Mouse (Mus musculus) midbrain, postnatal 0 days (tissue): ENCODE data around the gene Szrd1. TPM values are rescaled to one million over a fixed set of nuclear protein-coding genes. Genes with fewer than 3 reads are reported as not detected.

Source experiments
- ATAC-seq: fragments of 200-750 bp; cut with Nextera tagmentation; 2 replicates; pipeline ENCODE4 v1.8.0; 2017; ENCODE audit warnings: moderate number of reproducible peaks, mild to moderate bottlenecking, moderate TSS enrichment, moderate library complexity; ENCODE audit not compliant: low FRiP score
- DNase-seq: peaks from one replicate; pipeline ENCODE4 v3.0.0-alpha.2; 2015; ENCODE audit warnings: low spot score
- H3K27ac ChIP-seq: fragments of 300-500 bp; sonication (generic); 2 replicates; pipeline ENCODE4 v1.5.1; 2014; ENCODE audit warnings: low read depth, mild to moderate bottlenecking, low read length, mixed read lengths
- H3K27me3 ChIP-seq: fragments of 300-500 bp; sonication (generic); 2 replicates; pipeline ENCODE4 v1.6.1; 2014; ENCODE audit warnings: low read length, control low read depth, mixed read lengths; ENCODE audit not compliant: insufficient read depth
- H3K36me3 ChIP-seq: fragments of 300-500 bp; sonication (generic); 2 replicates; pipeline ENCODE4 v1.6.1; 2014; ENCODE audit warnings: low read length, control low read depth, mixed read lengths; ENCODE audit not compliant: insufficient read depth
- H3K4me1 ChIP-seq: fragments of 300-500 bp; sonication (generic); 2 replicates; pipeline ENCODE4 v1.6.1; 2014; ENCODE audit warnings: mild to moderate bottlenecking, control low read depth, antibody characterized with exemption, low read length, mixed read lengths; ENCODE audit not compliant: insufficient read depth
- H3K4me2 ChIP-seq: fragments of 300-500 bp; sonication (generic); 2 replicates; pipeline ENCODE4 v1.6.1; 2014; ENCODE audit warnings: low read depth, mild to moderate bottlenecking, low read length, mixed read lengths; ENCODE audit not compliant: poor library complexity, severe bottlenecking
- H3K4me3 ChIP-seq: fragments of 300-500 bp; sonication (generic); 2 replicates; pipeline ENCODE4 v1.5.1; 2014; ENCODE audit warnings: low read depth, mild to moderate bottlenecking, low read length, moderate library complexity
- H3K9ac ChIP-seq: fragments of 300-500 bp; sonication (generic); replicated peaks from 2 replicates; pipeline ENCODE4 v1.6.1; 2014; ENCODE audit warnings: mild to moderate bottlenecking, low read length, moderate library complexity, mixed read lengths; ENCODE audit not compliant: poor library complexity, severe bottlenecking
- H3K9me3 ChIP-seq: fragments of 300-500 bp; sonication (generic); 2 replicates; pipeline ENCODE4 v1.6.1; 2016; ENCODE audit warnings: low read length, control low read depth
- CTCF ChIP-seq: IDR thresholded peaks from 2 replicates; pipeline ENCODE4 v1.5.1; 2016; ENCODE audit warnings: antibody characterized with exemption, mild to moderate bottlenecking
- WGBS: fragments of 180-500 bp; shearing (Covaris S2); extraction: QIAGEN DNeasy Blood & Tissue Kit; methylation state at CpG from one replicate; pipeline ENCODE4 v1.1.7; 2014; 5-methylcytosine and 5-hydroxymethylcytosine counted together
- polyA plus RNA-seq: library from polyadenylated mRNA; unstranded; fragments of >200 nt; fragmentation: Nextera tagmentation; extraction: Ambion mirVana; gene quantifications from 2 replicates; pipeline ENCODE4 v1.2.1, GENCODE M21; 2015
- total RNA-seq: library from RNA; depleted of rRNA; stranded (reverse); fragments of >200 nt; gene quantifications from 2 replicates; pipeline ENCODE4 v1.2.3, GENCODE M21; 2014

The Szrd1 gene
- total and polyA plus RNA-seq, 2 experiments from 2014 or later, result 13.5 to 64.3 TPM

GRCm38 (mm10) chr4:141076761-141077506, 62.6 kb downstream of the Szrd1 start:
- Histone ChIP-seq H3K27me3 (no peaks in the 10 kb centered on the region), H3K4me1 (peaks cover 14% of the 10 kb centered on the region), H3K9me3 (no peaks in the 10 kb centered on the region), H3K27ac (no peak overlapping the region), H3K4me2 (peak overlapping the region; percentile 93), H3K4me3 (peak overlapping the region; percentile 73), H3K9ac (peak overlapping the region; percentile 86), H3K36me3 (peaks cover 27% of the 10 kb centered on the region)
- no peak for TF ChIP-seq CTCF
- no peak for DNase-seq
- 83% methylated on average over 17 of the region's 17 CpGs for WGBS
- no peak for ATAC-seq

GRCm38 (mm10) chr4:141074109-141074508, 65.5 kb downstream of the Szrd1 start:
- no peaks in the 10 kb centered on the region for H3K27me3 ChIP-seq
- H3K36me3 ChIP-seq, result peaks cover 51% of the 10 kb centered on the region
- ATAC-seq (no peak), DNase-seq (no peak)
- no peak overlapping the region for H3K9ac ChIP-seq
- no peak overlapping the region for H3K4me3 ChIP-seq
- TF ChIP-seq CTCF, result no peak
- peaks cover 14% of the 10 kb centered on the region for H3K4me1 ChIP-seq
- H3K27ac ChIP-seq, result no peak overlapping the region
- WGBS, result 95% methylated on average over 4 of the region's 4 CpGs
- no peaks in the 10 kb centered on the region for H3K9me3 ChIP-seq
- H3K4me2 ChIP-seq, result no peak overlapping the region

DNA sequence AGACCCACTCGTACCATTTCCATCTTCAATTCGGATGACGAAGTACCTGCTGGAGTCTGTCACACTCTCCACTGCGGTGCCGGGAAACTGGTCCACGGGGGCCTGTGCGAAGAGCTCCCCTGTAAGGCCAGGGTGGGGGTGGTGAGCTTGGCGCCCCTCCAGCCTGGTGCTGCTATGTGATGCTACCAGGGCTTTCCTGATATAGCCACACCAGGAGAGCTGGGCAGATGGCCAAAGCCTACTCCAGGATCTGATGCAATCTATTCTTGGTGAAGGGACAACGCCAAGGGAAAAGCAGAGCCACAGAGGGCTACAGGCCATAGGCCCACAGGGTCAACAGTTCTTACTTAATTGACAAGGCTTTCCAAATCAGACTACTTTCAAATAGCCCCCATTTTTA, 65.9 kb downstream of the Szrd1 start:
- Histone ChIP-seq H3K4me2 (no peak overlapping the region), H3K36me3 (peaks cover 56% of the 10 kb centered on the region), H3K27me3 (no peaks in the 10 kb centered on the region), H3K4me3 (no peak overlapping the region), H3K9me3 (no peaks in the 10 kb centered on the region), H3K9ac (no peak overlapping the region), H3K27ac (no peak overlapping the region), H3K4me1 (peaks cover 14% of the 10 kb centered on the region)
- no peak for TF ChIP-seq CTCF
- WGBS, result 87% methylated on average over 9 of the region's 9 CpGs
- no peak for DNase-seq
- no peak for ATAC-seq

DNA sequence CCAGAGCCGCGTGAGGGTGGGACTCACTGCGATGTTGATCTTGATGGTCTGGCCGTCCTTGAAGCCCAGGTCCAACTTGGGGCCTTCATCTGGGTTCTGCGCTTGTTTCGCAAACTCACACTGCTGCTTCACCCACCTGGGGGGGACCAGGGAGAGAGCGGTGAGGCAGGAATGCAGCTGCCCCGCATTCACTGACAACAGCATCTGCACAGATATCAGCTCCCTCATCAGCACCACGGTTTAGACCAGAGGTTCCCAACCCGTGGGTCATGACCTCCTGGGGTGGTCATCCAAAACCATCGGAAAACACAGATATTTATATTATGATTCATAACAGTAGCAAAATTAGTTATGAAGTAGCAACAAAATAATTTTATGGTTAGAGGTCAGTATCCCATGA, 67.1 kb downstream of the Szrd1 start:
- Histone ChIP-seq H3K36me3 (peaks cover 67% of the 10 kb centered on the region), H3K4me2 (no peak overlapping the region), H3K9me3 (no peaks in the 10 kb centered on the region), H3K4me1 (peaks cover 14% of the 10 kb centered on the region), H3K9ac (no peak overlapping the region), H3K27me3 (no peaks in the 10 kb centered on the region), H3K4me3 (no peak overlapping the region), H3K27ac (no peak overlapping the region)
- ATAC-seq (no peak), DNase-seq (no peak)
- WGBS, result 95% methylated on average over 11 of the region's 11 CpGs
- TF ChIP-seq CTCF, result no peak

GRCm38 (mm10) chr4:141069731-141070130, 69.8 kb downstream of the Szrd1 start:
- DNase-seq (peak; percentile 68), ATAC-seq (no peak)
- Histone ChIP-seq H3K36me3 (peaks cover 80% of the 10 kb centered on the region), H3K9ac (no peak overlapping the region), H3K27ac (no peak overlapping the region), H3K4me1 (no peaks in the 10 kb centered on the region), H3K4me3 (no peak overlapping the region), H3K9me3 (no peaks in the 10 kb centered on the region), H3K4me2 (no peak overlapping the region), H3K27me3 (no peaks in the 10 kb centered on the region)
- 60% methylated on average over 4 of the region's 4 CpGs for WGBS
- TF ChIP-seq CTCF, result peak; percentile 94

DNA sequence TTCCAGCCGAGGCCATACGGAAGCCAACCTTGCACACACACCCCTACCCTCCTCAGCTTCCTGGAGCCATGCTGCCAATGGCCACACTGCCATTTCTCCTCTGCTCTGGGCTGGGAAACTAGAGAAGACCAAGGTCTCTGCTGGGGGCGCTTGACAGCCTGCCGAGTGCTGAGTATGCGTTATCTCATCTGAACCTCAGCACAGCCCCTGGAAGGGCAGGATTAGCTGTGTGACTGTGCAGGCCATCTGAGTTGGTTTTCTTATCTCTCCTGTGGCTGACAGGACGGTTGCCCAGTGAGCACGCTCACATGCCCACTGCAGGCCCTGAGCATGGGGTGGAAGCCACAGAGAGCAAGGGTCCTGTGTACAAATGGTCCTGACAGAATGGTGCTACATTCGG, 70.9 kb downstream of the Szrd1 start:
- no peak overlapping the region for H3K4me3 ChIP-seq
- TF ChIP-seq CTCF, result no peak
- H3K36me3 ChIP-seq, result peaks cover 75% of the 10 kb centered on the region
- ATAC-seq (no peak), DNase-seq (no peak)
- H3K27ac ChIP-seq, result no peak overlapping the region
- H3K4me2 ChIP-seq, result no peak overlapping the region
- 89% methylated on average over 8 of the region's 8 CpGs for WGBS
- H3K9me3 ChIP-seq, result no peaks in the 10 kb centered on the region
- no peaks in the 10 kb centered on the region for H3K4me1 ChIP-seq
- H3K27me3 ChIP-seq, result no peaks in the 10 kb centered on the region
- no peak overlapping the region for H3K9ac ChIP-seq
